Mouse (Mus musculus) gonadal fat pad, adult 2 months (tissue): ENCODE measurements around the gene Sox1. TPM values are rescaled to one million over a fixed set of nuclear protein-coding genes. Genes with fewer than 3 reads are reported as not detected.

Source experiments
- DNase-seq: peaks from one replicate; pipeline ENCODE4 v3.0.0-alpha.2; 2012; ENCODE audit warnings: low read depth
- polyA plus RNA-seq: library from polyadenylated mRNA; depleted of rRNA; stranded (reverse); fragments of >200 nt; gene quantifications from 2 replicates; pipeline ENCODE4 v1.2.3, GENCODE M21; 2012; rRNA removed

The Sox1 gene
- polyA plus RNA-seq, 1 experiment, result not detected

DNA sequence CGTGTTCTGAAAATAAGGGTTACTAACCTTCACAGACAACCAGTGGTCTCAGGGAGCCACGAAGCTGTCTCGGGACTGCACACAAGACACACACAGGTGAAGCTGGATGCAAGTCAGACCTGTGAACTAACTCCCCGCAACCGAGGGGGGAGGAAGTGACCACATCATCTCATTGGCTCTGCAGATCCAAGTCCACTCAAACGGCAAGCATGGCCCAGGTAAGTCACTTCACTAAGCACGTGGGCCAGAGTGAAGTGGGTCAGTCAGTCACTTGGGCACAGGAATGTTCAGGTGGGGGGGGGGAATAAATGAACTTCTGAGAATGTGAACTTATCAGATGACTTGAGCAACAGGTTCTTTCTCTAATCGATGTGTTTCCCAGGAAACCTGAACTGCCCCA is 30.8 kb downstream of the Sox1 start:
- no peak for DNase-seq

DNA sequence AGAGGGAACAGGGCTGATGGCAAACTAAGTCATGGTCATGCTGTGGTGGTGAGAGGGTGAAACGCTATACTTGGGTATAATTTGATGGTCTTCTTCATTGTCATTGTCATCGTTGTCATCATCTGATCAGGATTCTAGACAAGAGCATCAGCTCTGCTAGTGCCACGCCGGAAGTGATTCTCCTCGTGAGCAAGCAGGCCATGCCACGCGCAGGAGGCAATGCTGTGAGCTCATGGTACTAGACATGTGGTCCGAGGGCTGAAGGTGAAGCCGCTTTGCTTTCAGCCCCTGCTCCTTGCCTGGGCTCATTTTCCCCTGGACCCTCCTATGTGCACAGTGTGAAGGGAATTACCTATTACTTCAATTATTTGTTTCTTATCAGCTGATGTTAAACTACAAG is 32.3 kb downstream of the Sox1 start:
- no peak for DNase-seq

DNA sequence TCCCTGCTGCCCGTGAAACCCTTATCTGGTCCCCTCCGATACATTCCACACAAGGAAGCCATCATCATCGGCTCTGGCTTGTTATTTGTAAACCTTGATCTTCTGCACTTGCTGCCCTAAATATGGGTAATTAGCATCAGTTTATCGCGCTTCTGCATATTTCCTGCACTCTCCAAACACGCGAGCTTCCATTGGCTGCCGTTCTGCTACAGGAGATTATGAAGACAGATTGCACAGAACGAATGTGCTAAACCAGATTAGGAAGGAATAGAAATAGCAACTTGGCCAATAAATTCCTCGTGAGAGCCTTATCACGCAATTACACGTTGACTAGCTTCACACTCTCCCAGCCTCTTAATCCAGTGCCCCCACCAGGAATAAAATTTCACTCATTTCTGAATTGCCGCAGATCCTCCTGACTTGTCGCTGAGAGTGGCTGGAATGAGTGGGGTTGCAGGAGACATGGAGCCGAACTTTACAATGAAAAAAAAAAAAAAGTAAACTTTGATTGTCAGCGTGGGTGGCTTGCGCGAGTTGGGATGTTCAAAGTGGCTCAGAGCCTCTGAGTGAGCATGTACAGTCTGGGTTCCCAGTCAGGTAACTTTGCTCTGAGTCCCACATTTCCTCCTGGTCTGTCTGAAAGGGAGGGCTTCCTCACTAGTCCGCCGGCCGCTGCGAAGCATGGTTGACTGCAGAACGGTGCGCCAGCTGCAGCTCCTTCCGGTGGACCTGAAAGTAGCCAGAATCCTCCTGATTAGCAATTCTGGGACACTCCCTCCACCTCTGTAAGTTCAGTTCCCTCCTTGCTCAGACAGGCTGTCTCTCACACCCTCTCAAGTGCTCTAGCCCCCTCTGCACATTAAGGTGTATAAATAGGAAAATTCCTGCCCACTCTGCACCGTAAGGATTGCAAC is 33.0 kb downstream of the Sox1 start:
- no peak for DNase-seq

DNA sequence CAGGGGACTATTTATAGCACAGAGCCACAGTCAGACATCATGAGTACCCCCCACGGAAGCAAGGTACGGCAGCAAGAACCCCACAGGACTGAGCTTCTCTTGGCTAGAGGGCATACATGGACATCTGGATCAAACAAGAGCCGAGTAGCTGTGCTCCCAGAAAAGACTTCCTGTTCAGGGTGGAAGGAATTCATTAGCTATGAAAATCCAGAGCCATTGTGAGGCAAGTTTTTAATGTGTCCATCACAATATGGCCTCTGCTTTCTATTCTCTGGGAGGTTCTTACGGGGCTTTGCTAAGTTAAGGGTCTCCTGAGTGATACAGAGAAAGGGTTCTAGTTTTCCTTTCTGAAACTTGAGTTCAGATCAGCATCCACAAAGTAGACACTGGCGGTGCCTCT is 33.8 kb downstream of the Sox1 start:
- no peak for DNase-seq

DNA sequence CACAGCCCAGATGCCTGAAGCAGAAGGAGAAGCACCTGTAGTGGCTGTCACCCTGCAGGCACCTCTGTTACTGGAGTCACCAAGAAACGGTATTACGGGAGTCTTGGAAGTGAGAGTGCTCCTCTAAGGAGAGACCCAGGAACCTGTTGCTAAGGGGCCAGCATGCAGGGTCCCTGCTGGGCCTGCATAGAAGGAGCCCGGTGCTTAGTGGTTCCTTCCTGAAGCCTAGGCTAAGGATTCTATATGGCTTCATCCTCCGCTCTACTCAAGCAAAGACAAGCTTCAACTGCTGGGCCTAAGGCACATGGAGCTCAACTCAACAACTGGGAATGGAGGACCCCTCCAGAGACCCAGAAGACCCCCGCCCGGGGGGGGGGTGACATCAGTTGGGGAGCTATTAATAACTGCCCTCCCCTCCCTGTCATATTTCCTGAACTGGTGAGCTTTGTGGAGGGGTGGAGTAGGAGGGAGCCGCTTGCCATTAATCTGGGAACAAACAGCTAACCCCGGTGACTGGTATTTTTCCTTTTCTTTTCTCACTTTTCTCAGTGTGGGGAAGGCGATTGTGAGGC is 34.6 kb downstream of the Sox1 start:
- no peak for DNase-seq

DNA sequence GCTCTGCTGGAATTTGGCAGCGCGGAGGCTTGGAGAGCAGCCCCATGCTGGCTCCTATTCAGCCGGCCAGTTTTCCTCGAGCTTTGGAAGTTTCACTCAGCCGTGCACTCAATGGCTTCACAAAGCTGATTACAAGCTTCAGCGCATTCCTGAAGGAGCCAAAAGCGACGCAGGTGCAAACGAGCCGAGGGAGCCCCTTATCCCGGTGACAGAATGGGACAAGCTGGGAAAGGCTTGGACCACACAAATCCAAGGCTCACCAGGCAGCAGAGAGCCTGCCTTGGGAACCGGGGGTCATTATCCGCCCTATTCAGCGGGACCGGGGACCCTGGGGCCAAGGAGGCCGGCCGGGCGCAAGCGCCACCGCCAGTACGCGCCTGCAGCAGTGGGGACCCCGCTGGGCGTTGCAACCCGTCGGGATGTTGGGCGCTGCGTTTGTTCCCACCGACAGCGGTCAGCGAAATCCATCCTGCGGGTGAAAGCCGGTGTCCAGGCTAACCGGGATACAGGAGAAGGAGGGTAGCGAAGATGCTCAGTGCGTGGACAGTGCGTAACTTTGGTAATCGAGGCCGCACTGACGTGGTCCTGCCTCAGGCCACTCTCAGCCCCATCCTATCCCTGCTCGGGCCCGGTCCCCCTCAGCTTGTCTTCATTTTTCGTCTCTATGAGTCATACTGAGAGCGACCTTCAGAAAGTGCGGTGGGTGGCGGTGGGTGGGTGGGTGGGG is 35.2 kb downstream of the Sox1 start:
- DNase-seq, result no peak

DNA sequence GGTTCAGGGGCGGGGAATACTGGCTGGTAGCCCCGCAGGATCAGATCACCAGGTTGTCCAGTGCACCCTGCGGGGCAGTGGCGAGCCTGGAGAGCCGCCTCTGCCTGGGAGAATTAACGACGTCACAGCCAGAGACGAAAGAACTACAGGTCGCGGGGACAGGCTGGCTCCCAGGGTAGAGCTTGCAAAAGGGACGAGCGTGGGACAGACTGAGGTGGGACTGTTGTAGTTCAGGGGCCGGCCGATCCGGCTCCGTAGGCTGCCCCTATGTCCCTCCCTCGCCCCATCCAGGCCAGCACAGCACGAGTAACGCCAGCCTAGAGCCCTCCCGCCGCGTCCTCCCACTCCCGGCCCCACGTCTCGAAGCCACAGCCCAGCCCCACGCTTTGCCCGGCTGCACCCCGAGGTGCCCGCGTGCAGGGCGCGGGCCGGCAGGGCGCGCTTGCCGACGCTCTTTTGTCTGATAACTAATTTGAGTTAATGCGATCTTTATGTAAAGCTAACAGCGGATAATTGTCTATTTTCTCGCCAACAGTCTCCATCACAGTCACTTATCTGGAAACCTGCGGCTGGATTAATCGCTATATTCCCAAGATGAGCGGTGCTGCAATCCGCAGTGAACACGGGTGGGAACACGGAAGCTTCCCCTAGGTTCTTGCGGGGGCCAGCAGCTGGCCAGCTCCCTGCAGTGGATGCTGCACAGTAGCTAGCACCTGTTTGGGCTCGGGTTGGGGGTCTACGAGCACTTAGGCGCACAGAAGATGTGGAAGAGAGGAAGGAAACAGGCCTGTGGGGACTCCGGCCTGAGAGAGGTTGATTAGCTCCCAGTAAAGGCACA is 36.0 kb downstream of the Sox1 start:
- DNase-seq, result no peak

DNA sequence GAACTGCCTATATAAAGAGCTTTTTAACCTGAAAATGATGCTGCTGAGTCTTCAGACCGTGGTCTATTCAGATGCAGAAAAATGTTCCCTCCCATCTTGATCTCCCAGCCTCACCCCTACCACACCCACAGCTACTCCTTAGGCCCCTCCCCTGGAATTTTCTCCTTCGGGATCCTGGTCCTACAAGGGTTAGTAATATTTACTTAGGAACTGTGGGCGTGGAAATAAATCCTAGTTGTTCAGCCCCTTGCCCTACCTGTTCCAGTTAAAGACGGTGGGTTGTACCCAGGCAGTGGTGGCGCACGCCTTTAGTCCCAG is 36.6 kb downstream of the Sox1 start:
- DNase-seq, result no peak

DNA sequence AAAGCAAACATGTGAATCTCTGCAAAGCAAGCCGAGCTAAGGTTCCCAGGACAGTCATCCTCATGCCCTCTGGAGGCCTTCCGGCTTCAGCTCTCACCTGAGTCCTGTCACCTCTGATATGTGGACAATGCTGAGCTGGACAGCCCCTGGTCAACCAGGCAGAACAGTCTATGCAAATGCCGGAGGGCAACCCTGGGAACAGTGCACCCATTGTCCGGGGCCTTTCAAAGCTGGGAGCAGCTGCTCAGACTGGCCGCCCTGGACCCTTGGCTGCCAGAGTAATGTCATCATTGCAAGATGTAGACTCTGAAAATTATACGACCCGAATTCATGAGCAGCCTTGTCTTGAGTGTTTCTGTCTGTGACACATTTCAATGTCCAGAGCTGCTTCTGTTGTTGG is 37.5 kb downstream of the Sox1 start:
- no peak for DNase-seq

DNA sequence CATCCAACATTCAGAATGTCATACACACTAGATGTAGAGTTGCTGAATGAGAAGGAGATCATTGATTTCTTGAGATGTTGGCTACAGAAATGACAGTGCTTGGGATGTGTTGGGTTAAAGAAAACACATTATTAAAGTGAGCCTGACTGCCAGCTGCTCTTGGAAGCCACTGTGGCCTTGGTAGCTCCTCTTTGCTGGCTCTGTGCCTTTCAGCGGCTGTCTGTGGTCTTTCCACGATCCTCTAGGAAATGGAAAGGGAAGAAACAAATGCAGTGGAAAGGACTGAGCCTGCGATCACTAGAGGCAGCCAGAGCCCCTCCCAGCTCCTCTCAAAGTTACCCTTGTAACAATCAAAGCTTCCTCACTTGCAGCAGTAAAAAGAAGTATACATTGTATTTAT is 39.7 kb downstream of the Sox1 start:
- DNase-seq, result no peak

DNA sequence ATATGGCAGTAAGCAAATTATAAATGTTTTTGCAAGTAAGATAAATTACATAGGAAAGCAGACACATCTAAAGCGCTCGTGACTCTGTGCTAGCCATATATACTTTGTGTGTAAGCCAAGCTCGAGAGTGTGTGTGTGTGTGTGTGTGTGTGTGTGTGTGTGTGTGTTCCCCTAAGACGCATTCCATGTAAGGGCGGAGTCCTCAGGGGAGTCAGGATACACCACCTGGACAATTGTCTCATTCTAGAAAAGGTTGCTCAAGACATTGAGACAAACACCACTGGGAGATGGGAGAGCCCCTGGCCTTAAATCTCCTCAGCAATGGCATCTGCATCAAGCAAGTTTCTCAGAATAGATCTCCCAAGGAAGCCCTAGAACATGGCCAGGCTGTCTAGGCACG is 42.9 kb downstream of the Sox1 start:
- no peak for DNase-seq

DNA sequence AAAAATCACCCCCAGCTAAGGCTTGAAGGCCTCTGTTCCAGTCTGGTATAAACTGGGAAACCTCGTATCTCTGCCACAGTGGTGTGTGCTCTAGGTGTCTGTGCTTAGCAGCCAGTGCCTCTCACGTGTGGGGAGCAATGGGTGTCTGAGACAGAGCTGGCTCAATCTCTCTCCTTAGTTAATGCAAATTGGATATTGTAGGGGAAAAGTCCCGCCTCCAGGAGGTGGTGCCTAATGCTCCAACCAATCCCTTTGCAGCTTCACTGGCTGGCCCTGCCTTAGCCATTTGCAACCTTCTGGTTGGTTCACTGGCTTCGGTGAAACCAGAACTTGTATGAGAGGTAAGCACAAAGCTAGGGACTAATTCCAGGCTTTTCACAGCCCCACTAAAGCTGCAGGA is 43.9 kb downstream of the Sox1 start:
- no peak for DNase-seq

DNA sequence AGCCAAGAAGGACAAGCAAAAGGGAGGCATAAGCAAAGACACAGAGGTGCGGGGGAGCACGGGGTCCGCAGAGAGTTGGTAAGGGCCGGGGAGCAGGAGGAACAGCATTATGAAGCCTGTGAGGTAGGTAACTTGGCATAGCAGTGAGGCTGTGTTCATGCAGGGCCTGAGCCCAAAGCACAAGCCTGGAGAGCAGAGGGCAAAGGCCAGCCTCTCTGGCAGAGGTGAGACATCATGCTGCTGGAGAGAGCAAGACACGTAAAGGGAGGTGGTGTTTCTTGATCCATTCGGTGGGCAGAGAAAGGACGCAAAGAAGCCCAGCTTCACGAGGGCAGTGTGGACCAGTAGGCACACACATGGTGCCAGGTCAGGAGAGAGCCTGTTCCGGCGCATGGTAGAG is 44.8 kb downstream of the Sox1 start:
- no peak for DNase-seq

DNA sequence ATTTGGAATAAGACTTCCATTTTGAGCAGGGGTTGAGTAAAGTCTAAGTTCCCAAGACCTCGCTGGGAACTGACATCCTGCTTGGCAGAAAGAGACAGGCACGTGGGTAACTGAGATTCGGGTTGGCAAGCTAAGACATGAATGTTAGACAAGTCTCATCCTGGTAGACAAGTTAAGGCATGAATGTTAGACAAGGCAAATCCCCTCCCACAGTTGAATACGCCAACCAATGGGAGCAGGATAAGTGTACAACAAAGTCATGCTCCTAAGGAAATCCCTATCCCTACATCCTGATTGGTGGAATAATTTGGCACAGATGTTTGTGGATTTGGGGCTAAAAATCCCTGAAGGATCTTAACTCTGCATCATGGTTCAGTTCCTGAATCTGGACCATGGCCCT is 45.9 kb downstream of the Sox1 start:
- no peak for DNase-seq

DNA sequence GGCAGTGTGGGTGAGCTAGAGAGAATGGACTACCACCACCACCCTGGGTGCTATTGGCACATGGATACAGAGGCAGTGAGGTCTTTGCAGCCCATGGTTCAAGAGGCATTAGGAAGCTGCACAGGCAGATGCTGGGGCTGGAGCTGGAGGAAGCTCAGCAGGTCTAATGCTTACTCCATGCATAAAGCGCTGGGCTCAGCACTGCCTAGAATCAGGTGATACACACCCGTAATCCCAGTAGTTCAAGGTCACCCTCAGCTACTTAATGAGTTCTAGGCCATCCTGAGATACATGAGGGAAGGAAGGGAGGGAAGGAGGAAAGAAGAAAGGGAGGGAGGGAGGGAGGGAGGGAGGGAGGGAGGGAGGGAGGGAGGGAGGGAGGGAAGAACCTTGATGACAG is 50.2 kb downstream of the Sox1 start:
- no peak for DNase-seq

DNA sequence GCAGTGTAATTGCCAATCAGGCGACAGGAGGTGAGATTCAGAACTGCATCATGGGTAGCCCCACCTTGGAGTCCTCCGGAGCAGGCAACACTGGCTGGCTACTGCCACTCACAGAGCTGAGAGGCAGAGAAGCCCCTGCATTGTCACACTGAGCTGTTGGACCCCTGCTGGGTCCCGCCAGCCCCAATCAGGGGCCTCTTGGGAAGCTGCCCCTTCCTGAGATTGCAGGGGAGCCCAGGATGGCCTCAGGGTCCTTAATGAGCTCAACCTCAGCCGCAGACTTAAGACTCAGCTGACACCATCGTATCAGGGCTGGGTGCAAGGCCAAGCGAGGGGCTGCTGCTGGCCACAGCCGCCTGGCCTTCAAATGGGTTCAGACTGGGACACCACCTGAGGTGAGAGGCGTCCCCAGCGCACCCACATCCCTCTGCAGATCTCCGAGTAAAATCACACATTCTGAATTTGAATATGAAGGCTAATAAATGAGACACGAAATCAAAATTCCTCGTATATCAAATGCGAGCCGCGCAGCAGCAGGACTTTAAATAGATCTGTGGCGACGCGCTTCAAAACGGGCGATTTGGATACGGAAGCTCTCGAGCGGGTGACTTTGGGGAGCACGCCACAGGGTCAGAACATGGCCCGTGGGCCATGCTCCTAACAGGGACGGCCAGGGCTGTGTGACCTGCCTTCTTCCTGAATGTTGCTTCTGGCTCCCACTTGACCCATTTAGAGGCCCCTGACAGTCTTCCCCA is 51.0 kb downstream of the Sox1 start:
- DNase-seq, result no peak

Other genes starting within 250 kb of the Sox1 start
- not detected in 2 replicates for gene A230072I06Rik, start 116.5 kb upstream of the Sox1 start, polyA plus RNA-seq
- not detected in 2 replicates for gene Spaca7, start 177.7 kb downstream of the Sox1 start, polyA plus RNA-seq